Mouse (Mus musculus) E14TG2a.4 (cell line): Measurements from ENCODE around the gene Ripor3.

Source experiments
- H3K27me3 ChIP-seq: 2 replicates; pipeline ENCODE4 v1.6.1; 2014; ENCODE audit warnings: low read length, control low read depth; ENCODE audit not compliant: insufficient read depth
- H3K36me3 ChIP-seq: 2 replicates; pipeline ENCODE4 v1.6.1; 2014; ENCODE audit warnings: low read length, control low read depth; ENCODE audit not compliant: insufficient read depth
- H3K4me1 ChIP-seq: replicated peaks from 2 replicates; pipeline ENCODE4 v1.6.1; 2014; ENCODE audit warnings: low read depth, low read length, control low read depth
- H3K4me3 ChIP-seq: replicated peaks from 2 replicates; pipeline ENCODE4 v1.5.1; 2014; ENCODE audit warnings: mild to moderate bottlenecking, low read length
- H3K9me3 ChIP-seq: 2 replicates; pipeline ENCODE4 v1.6.1; 2014; ENCODE audit warnings: low read length, control low read depth
- CTCF ChIP-seq: conservative IDR thresholded peaks from 2 replicates; pipeline ENCODE4 v1.5.1; 2014; ENCODE audit warnings: low read length
- NANOG ChIP-seq: IDR thresholded peaks from 2 replicates; pipeline ENCODE4 v1.6.1; 2014; ENCODE audit warnings: borderline replicate concordance, low read length, mixed read lengths
- POU5F1 ChIP-seq: IDR thresholded peaks from 2 replicates; pipeline ENCODE4 v1.6.1; 2014; ENCODE audit warnings: low read length, borderline replicate concordance

Gene Ripor3

GRCm38 (mm10) chr2:168040751-168041150 is 30.3 kb upstream of the Ripor3 start:
- TF ChIP-seq POU5F1: no peak
- no peak for TF ChIP-seq CTCF
- no peak for TF ChIP-seq NANOG
- peaks cover 9% of the 10 kb centered on the region; the same call in 1 of the 2 replicates for H3K27me3 ChIP-seq

GRCm38 (mm10) chr2:168037063-168037462 is 26.6 kb upstream of the Ripor3 start:
- no peaks in the 10 kb centered on the region for H3K9me3 ChIP-seq
- no peak for TF ChIP-seq NANOG
- no peak for TF ChIP-seq CTCF
- no peak for TF ChIP-seq POU5F1
- H3K4me1 ChIP-seq: peaks cover 29% of the 10 kb centered on the region
- no peaks in the 10 kb centered on the region for H3K36me3 ChIP-seq
- no peaks in the 10 kb centered on the region for H3K27me3 ChIP-seq
- H3K4me3 ChIP-seq: no peak overlapping the region

More at GRCm38 (mm10) chr2:168040751-168041150, 30.3 kb upstream of the Ripor3 start:
- no peaks in the 10 kb centered on the region for H3K9me3 ChIP-seq
- no peak overlapping the region for H3K4me3 ChIP-seq
- H3K36me3 ChIP-seq: no peaks in the 10 kb centered on the region
- H3K4me1 ChIP-seq: peaks cover 20% of the 10 kb centered on the region

GRCm38 (mm10) chr2:168035907-168036306 is 25.5 kb upstream of the Ripor3 start:
- H3K4me3 ChIP-seq: no peak overlapping the region
- H3K4me1 ChIP-seq: peaks cover 36% of the 10 kb centered on the region
- no peak for TF ChIP-seq NANOG
- no peaks in the 10 kb centered on the region for H3K27me3 ChIP-seq
- no peaks in the 10 kb centered on the region for H3K36me3 ChIP-seq
- no peaks in the 10 kb centered on the region for H3K9me3 ChIP-seq

GRCm38 (mm10) chr2:168033905-168034304 is 23.5 kb upstream of the Ripor3 start:
- Histone ChIP-seq H3K4me3 (no peak overlapping the region), H3K36me3 (no peaks in the 10 kb centered on the region), H3K4me1 (peaks cover 36% of the 10 kb centered on the region), H3K9me3 (peaks cover under 1% of the 10 kb centered on the region; the same call in 1 of the 2 replicates), H3K27me3 (no peaks in the 10 kb centered on the region)
- TF ChIP-seq POU5F1 (no peak), CTCF (no peak), NANOG (no peak)

- peaks cover 27% of the 10 kb centered on the region for H3K4me1 ChIP-seq
- no peak overlapping the region for H3K4me3 ChIP-seq
- H3K27me3 ChIP-seq: no peaks in the 10 kb centered on the region
- H3K36me3 ChIP-seq: no peaks in the 10 kb centered on the region
- H3K9me3 ChIP-seq: peaks cover 6% of the 10 kb centered on the region
- TF ChIP-seq POU5F1 (no peak), CTCF (no peak), NANOG (no peak)
These were observed 21.4 kb upstream of the Ripor3 start for GRCm38 (mm10) chr2:168031842-168032241.

GRCm38 (mm10) chr2:168028376-168028775 is 18.0 kb upstream of the Ripor3 start:
- Histone ChIP-seq H3K4me3 (no peak overlapping the region), H3K9me3 (peaks cover 6% of the 10 kb centered on the region), H3K27me3 (no peaks in the 10 kb centered on the region), H3K36me3 (no peaks in the 10 kb centered on the region), H3K4me1 (peaks cover 13% of the 10 kb centered on the region)
- TF ChIP-seq NANOG (no peak), CTCF (peak; percentile 77)

GRCm38 (mm10) chr2:168026467-168026866 is 16.0 kb upstream of the Ripor3 start:
- Histone ChIP-seq H3K4me3 (no peak overlapping the region), H3K9me3 (peaks cover 6% of the 10 kb centered on the region), H3K36me3 (no peaks in the 10 kb centered on the region), H3K27me3 (no peaks in the 10 kb centered on the region), H3K4me1 (peaks cover 1% of the 10 kb centered on the region; the same call in 1 of the 2 replicates)
- TF ChIP-seq CTCF (no peak), NANOG (no peak), POU5F1 (no peak)

GRCm38 (mm10) chr2:168025882-168026281 is 15.5 kb upstream of the Ripor3 start:
- TF ChIP-seq CTCF (peak; percentile 75), POU5F1 (no peak)

GRCm38 (mm10) chr2:168025174-168025573 is 14.8 kb upstream of the Ripor3 start:
- TF ChIP-seq POU5F1 (no peak), NANOG (no peak), CTCF (no peak)
- Histone ChIP-seq H3K36me3 (no peaks in the 10 kb centered on the region), H3K9me3 (peaks cover 6% of the 10 kb centered on the region), H3K4me3 (no peak overlapping the region), H3K27me3 (no peaks in the 10 kb centered on the region), H3K4me1 (no peaks in the 10 kb centered on the region)

More at GRCm38 (mm10) chr2:168025882-168026281, 15.5 kb upstream of the Ripor3 start:
- Histone ChIP-seq H3K4me3 (no peak overlapping the region), H3K36me3 (no peaks in the 10 kb centered on the region), H3K9me3 (peaks cover 6% of the 10 kb centered on the region), H3K4me1 (no peaks in the 10 kb centered on the region), H3K27me3 (no peaks in the 10 kb centered on the region)
